Mouse (Mus musculus) neural tube, embryonic 11.5 days (tissue): Measurements from ENCODE around the gene Imp4. TPM values are rescaled to one million over a fixed set of nuclear protein-coding genes. Genes with fewer than 3 reads are reported as not detected.

Experiments used
- ATAC-seq: fragments of 200-750 bp; cut with Nextera tagmentation; 2 replicates; pipeline ENCODE4 v1.8.0; 2017; ENCODE audit warnings: moderate number of reproducible peaks, mild to moderate bottlenecking, moderate TSS enrichment, moderate library complexity; ENCODE audit not compliant: insufficient read depth, low FRiP score, low TSS enrichment
- DNase-seq: peaks from one replicate; pipeline ENCODE4 v3.0.0-alpha.2; 2015; ENCODE audit warnings: low spot score
- H3K27ac ChIP-seq: fragments of 300-500 bp; sonication (generic); 2 replicates; pipeline ENCODE4 v1.5.1; 2014; ENCODE audit warnings: low read depth, mild to moderate bottlenecking, low read length
- H3K27me3 ChIP-seq: fragments of 300-500 bp; sonication (generic); 2 replicates; pipeline ENCODE4 v1.6.1; 2014; ENCODE audit warnings: mild to moderate bottlenecking, low read length, mixed read lengths; ENCODE audit not compliant: control insufficient read depth, insufficient read depth
- H3K36me3 ChIP-seq: fragments of 300-500 bp; sonication (generic); 2 replicates; pipeline ENCODE4 v1.6.1; 2014; ENCODE audit warnings: mild to moderate bottlenecking, low read length, moderate library complexity, mixed read lengths; ENCODE audit not compliant: control insufficient read depth, insufficient read depth
- H3K4me1 ChIP-seq: fragments of 300-500 bp; sonication (generic); 2 replicates; pipeline ENCODE4 v1.6.1; 2014; ENCODE audit warnings: low read length, mixed read lengths; ENCODE audit not compliant: control insufficient read depth, insufficient read depth
- H3K4me2 ChIP-seq: fragments of 300-500 bp; sonication (generic); 2 replicates; pipeline ENCODE4 v1.6.1; 2014; ENCODE audit warnings: low read depth, mild to moderate bottlenecking, moderate library complexity
- H3K4me3 ChIP-seq: fragments of 300-500 bp; sonication (generic); 2 replicates; pipeline ENCODE4 v1.5.1; 2014; ENCODE audit warnings: low read depth, low read length
- H3K9ac ChIP-seq: fragments of 300-500 bp; sonication (generic); 2 replicates; pipeline ENCODE4 v1.6.1; 2014; ENCODE audit warnings: mild to moderate bottlenecking, low read length
- H3K9me3 ChIP-seq: fragments of 300-500 bp; sonication (generic); 2 replicates; pipeline ENCODE4 v1.6.1; 2016; ENCODE audit warnings: low read length; ENCODE audit not compliant: control insufficient read depth
- WGBS: fragments of 180-500 bp; shearing (Covaris S2); extraction: QIAGEN DNeasy Blood & Tissue Kit; methylation state at CpG from one replicate; pipeline ENCODE4 v1.1.7; 2014; 5-methylcytosine and 5-hydroxymethylcytosine counted together
- polyA plus RNA-seq: library from polyadenylated mRNA; unstranded; fragments of >200 nt; fragmentation: Nextera tagmentation; extraction: Ambion mirVana; gene quantifications from 2 replicates; pipeline ENCODE4 v1.2.1, GENCODE M21; 2014

Gene Imp4
- polyA plus RNA-seq, 1 experiment from 2014 or later, result 108 TPM

DNA sequence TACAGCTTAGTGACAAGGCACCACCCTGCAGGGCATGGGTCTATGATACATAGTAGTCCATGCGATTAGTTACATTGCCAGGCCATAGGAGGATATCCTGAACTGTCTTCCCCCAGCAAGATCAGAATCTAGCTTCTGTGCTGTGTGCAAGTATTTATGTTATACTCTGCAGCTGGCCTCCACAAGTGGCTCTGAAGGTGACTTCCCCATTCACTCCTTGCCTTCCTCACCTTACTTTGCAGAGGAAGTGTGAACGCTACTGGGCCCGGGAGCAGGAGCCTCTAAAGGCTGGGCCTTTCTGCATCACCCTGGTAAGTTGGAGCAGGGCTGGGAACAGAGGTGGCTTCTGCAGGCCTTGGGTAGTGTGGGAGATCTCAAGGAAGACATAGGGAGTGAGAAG is 28.4 kb downstream of the Imp4 start:
- ATAC-seq (no peak), DNase-seq (no peak)
- H3K9ac ChIP-seq, result no peak overlapping the region
- H3K36me3 ChIP-seq, result no peaks in the 10 kb centered on the region
- peaks cover 2% of the 10 kb centered on the region; the same call in 1 of the 2 replicates for H3K4me1 ChIP-seq
- H3K9me3 ChIP-seq, result no peaks in the 10 kb centered on the region
- no peak overlapping the region for H3K4me3 ChIP-seq
- peaks cover 11% of the 10 kb centered on the region for H3K27me3 ChIP-seq
- no peak overlapping the region for H3K4me2 ChIP-seq
- 70% methylated on average over 3 of the region's 3 CpGs for WGBS
- no peak overlapping the region for H3K27ac ChIP-seq

- peaks cover 3% of the 10 kb centered on the region; the same call in 1 of the 2 replicates for H3K4me1 ChIP-seq
- no peak overlapping the region for H3K4me2 ChIP-seq
- no peak overlapping the region for H3K27ac ChIP-seq
- H3K9ac ChIP-seq, result no peak overlapping the region
- H3K4me3 ChIP-seq, result no peak overlapping the region
- no peaks in the 10 kb centered on the region for H3K9me3 ChIP-seq
- 72% methylated on average over 4 of the region's 4 CpGs for WGBS
- ATAC-seq (no peak), DNase-seq (no peak)
- peaks cover 11% of the 10 kb centered on the region for H3K27me3 ChIP-seq
- H3K36me3 ChIP-seq, result no peaks in the 10 kb centered on the region
Measured at GRCm38 (mm10) chr1:34468500-34468899, 28.8 kb downstream of the Imp4 start.

DNA sequence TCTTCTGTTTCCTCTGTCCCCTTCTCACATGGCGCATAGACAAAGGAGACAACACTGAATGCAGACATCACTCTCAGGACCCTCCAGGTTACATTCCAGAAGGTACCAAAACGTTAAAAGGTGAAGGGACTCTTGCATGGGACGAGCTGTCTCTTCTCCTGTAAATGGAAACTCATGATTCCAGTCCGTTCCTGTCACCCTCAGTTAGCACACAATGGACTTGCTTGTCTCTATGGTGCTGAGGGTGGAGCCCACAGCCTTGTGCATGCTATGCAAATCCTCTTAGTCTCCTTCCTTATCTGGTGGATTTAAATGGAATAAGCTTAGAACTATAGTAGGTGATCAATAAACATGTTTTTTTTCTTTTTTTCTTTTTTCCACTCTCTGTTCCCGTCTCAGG is 30.1 kb downstream of the Imp4 start:
- no peaks in the 10 kb centered on the region for H3K9me3 ChIP-seq
- no peak for DNase-seq
- H3K9ac ChIP-seq, result no peak overlapping the region
- WGBS, result 77% methylated on average over 5 of the region's 5 CpGs
- no peak for ATAC-seq
- no peak overlapping the region for H3K27ac ChIP-seq
- peaks cover 11% of the 10 kb centered on the region for H3K27me3 ChIP-seq
- peaks cover 3% of the 10 kb centered on the region; the same call in 1 of the 2 replicates for H3K4me1 ChIP-seq
- H3K4me2 ChIP-seq, result no peak overlapping the region
- no peak overlapping the region for H3K4me3 ChIP-seq
- H3K36me3 ChIP-seq, result no peaks in the 10 kb centered on the region

- ATAC-seq, result peak; percentile 45; the same call in 1 of the 2 replicates
- H3K27me3 ChIP-seq, result peaks cover 11% of the 10 kb centered on the region
- H3K4me3 ChIP-seq, result peak overlapping the region; percentile 42
- DNase-seq, result peak; percentile 44
- peak overlapping the region; percentile 56 for H3K9ac ChIP-seq
- H3K36me3 ChIP-seq, result no peaks in the 10 kb centered on the region
- no peaks in the 10 kb centered on the region for H3K9me3 ChIP-seq
- H3K27ac ChIP-seq, result no peak overlapping the region
- WGBS, result under 1% methylated on average over 39 of the region's 43 CpGs
- H3K4me2 ChIP-seq, result peak overlapping the region; percentile 88
- peaks cover 3% of the 10 kb centered on the region; the same call in 1 of the 2 replicates for H3K4me1 ChIP-seq
Measured at GRCm38 (mm10) chr1:34472427-34473300, 33.0 kb downstream of the Imp4 start.

DNA sequence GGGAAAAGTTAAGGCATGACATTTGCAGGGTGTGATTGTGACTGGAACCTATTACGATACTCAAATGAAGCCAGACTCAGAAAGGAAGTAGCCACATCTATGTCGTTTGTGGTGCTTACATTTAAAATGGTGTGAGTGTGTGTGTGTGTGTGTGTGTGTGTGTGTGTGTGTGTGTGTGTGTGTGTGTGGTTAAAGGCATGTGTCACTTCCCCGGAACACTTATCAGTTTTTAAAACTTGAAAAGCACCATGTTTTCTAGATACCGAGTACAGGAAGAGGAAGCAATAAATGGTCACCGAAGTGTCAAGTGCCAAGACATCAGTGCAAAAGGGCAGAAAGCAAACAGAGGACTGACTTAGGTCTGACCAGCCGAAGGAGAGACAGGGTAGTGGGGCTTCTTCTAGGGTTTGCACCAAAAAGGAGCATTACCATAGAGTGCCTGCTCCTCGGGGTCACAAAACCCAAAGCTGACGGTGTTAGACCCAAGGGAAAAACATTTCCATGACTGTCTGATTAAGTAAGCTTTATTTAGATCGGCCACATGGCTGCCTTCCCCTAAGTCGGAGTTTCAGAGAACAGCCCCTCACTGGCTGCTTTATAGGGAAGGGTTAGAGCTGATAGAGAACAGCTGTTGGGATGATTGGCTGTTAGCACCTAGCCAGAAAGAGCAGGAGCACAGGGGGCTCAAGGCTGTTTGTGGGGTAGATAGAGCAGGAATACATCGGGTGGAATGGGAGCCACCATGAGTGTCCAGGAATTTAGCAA is 39.4 kb downstream of the Imp4 start:
- Histone ChIP-seq H3K4me3 (no peak overlapping the region), H3K9ac (no peak overlapping the region), H3K4me1 (no peaks in the 10 kb centered on the region), H3K36me3 (no peaks in the 10 kb centered on the region), H3K27ac (no peak overlapping the region), H3K4me2 (no peak overlapping the region), H3K27me3 (no peaks in the 10 kb centered on the region), H3K9me3 (no peaks in the 10 kb centered on the region)
- no peak for ATAC-seq
- no peak for DNase-seq
- WGBS, result 63% methylated on average over 11 of the region's 11 CpGs

DNA sequence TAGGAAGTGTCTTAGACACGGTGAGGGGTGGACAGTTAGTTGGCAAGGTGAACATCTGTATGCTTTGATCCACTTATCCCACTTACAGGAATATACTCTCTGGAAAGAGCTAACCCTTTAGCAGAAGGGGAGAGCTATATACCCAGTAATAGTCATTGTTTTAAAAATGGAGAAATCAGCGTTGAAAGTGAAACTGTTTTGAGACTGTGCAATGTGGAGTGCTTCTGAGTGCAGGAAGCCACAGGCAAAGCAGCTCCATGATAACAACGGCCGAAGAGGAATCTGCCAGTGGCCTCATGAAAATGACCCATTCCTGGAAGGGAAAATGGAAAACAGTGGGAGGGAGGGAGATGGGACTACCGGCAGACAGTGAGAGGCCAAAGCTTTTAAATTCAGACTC is 41.1 kb downstream of the Imp4 start:
- no peak overlapping the region for H3K4me2 ChIP-seq
- H3K36me3 ChIP-seq, result no peaks in the 10 kb centered on the region
- DNase-seq (no peak), ATAC-seq (no peak)
- no peaks in the 10 kb centered on the region for H3K9me3 ChIP-seq
- peaks cover 3% of the 10 kb centered on the region; the same call in 1 of the 2 replicates for H3K27me3 ChIP-seq
- no peak overlapping the region for H3K9ac ChIP-seq
- no peak overlapping the region for H3K27ac ChIP-seq
- H3K4me1 ChIP-seq, result no peaks in the 10 kb centered on the region
- no peak overlapping the region for H3K4me3 ChIP-seq
- WGBS, result 77% methylated on average over 5 of the region's 5 CpGs

- no peak overlapping the region for H3K9ac ChIP-seq
- H3K27me3 ChIP-seq, result peaks cover 3% of the 10 kb centered on the region; the same call in 1 of the 2 replicates
- H3K9me3 ChIP-seq, result no peaks in the 10 kb centered on the region
- ATAC-seq (no peak), DNase-seq (no peak)
- no peak overlapping the region for H3K27ac ChIP-seq
- H3K4me2 ChIP-seq, result no peak overlapping the region
- H3K36me3 ChIP-seq, result no peaks in the 10 kb centered on the region
- no peak overlapping the region for H3K4me3 ChIP-seq
- no peaks in the 10 kb centered on the region for H3K4me1 ChIP-seq
- WGBS, result 82% methylated on average over 5 of the region's 5 CpGs
Measured at GRCm38 (mm10) chr1:34481920-34482669, 42.4 kb downstream of the Imp4 start.

DNA sequence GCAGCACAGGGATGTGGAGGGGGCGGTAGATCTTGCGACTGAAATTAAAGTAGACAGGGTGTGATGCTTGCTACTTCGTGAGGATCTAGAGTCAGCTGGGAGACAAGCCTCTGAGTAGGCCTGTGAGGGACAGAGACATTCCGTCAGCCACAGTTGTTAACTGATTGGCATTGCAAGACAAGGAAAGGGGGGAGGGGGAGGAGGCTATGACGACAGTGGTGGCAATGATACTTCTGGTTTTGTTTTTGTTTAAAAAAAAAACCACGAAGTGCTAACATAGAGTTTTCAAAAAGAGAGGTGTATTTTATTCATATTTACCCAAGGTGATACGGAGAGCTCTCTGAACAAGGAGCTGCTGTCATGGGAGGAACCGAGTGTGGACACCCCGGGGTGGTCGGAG is 44.8 kb downstream of the Imp4 start:
- H3K27me3 ChIP-seq, result peaks cover 3% of the 10 kb centered on the region; the same call in 1 of the 2 replicates
- no peak overlapping the region for H3K4me3 ChIP-seq
- H3K9me3 ChIP-seq, result no peaks in the 10 kb centered on the region
- no peaks in the 10 kb centered on the region for H3K4me1 ChIP-seq
- 78% methylated on average over 10 of the region's 10 CpGs for WGBS
- no peak overlapping the region for H3K9ac ChIP-seq
- H3K27ac ChIP-seq, result no peak overlapping the region
- no peak for DNase-seq
- no peaks in the 10 kb centered on the region for H3K36me3 ChIP-seq
- ATAC-seq, result no peak
- H3K4me2 ChIP-seq, result no peak overlapping the region
